Mouse (Mus musculus): Measurements from ENCODE around the gene Rnf43.

The Rnf43 gene

GRCm38 (mm10) chr11:87677756-87678155 lies 15.2 kb downstream of the Rnf43 start:
- DNase-seq (ENCODE audit: low read depth, low spot score), result peak; percentile 59

- no peak for DNase-seq (ENCODE audit: low read depth, low spot score)
Observed at GRCm38 (mm10) chr11:87678545-87678944, 16.0 kb downstream of the Rnf43 start.

- no peak for DNase-seq (ENCODE audit: low read depth, low spot score)
Observed at GRCm38 (mm10) chr11:87678976-87679375, 16.5 kb downstream of the Rnf43 start.

GRCm38 (mm10) chr11:87680786-87681185 lies 18.3 kb downstream of the Rnf43 start:
- DNase-seq (ENCODE audit: low read depth, low spot score), result no peak

- no peak for DNase-seq (ENCODE audit: low read depth, low spot score)
Observed at GRCm38 (mm10) chr11:87682096-87682495, 19.6 kb downstream of the Rnf43 start.

GRCm38 (mm10) chr11:87682838-87683571 lies 20.5 kb downstream of the Rnf43 start:
- DNase-seq (ENCODE audit: low read depth, low spot score), result no peak

- DNase-seq (ENCODE audit: low read depth, low spot score), result peak; percentile 15
Observed at GRCm38 (mm10) chr11:87686407-87686806, 23.9 kb downstream of the Rnf43 start.

- DNase-seq (ENCODE audit: low read depth, low spot score), result no peak
Observed at GRCm38 (mm10) chr11:87687246-87688225, 25.0 kb downstream of the Rnf43 start.

- DNase-seq (ENCODE audit: low read depth, low spot score), result no peak
Observed at GRCm38 (mm10) chr11:87688478-87689203, 26.1 kb downstream of the Rnf43 start.

- DNase-seq (ENCODE audit: low read depth, low spot score), result no peak
Observed at GRCm38 (mm10) chr11:87689402-87689808, 26.9 kb downstream of the Rnf43 start.

GRCm38 (mm10) chr11:87690054-87690740 lies 27.7 kb downstream of the Rnf43 start:
- DNase-seq (ENCODE audit: low read depth, low spot score), result peak; percentile 37

GRCm38 (mm10) chr11:87697131-87697682 lies 34.7 kb downstream of the Rnf43 start:
- DNase-seq (ENCODE audit: low read depth, low spot score), result no peak

GRCm38 (mm10) chr11:87698126-87698525 lies 35.6 kb downstream of the Rnf43 start:
- DNase-seq (ENCODE audit: low read depth, low spot score), result no peak

GRCm38 (mm10) chr11:87701108-87701507 lies 38.6 kb downstream of the Rnf43 start:
- no peak for DNase-seq (ENCODE audit: low read depth, low spot score)

- DNase-seq (ENCODE audit: low read depth, low spot score), result no peak
Observed at GRCm38 (mm10) chr11:87701877-87702620, 39.5 kb downstream of the Rnf43 start.

GRCm38 (mm10) chr11:87703654-87704053 lies 41.1 kb downstream of the Rnf43 start:
- DNase-seq (ENCODE audit: low read depth, low spot score), result no peak

GRCm38 (mm10) chr11:87704289-87704688 lies 41.8 kb downstream of the Rnf43 start:
- DNase-seq (ENCODE audit: low read depth, low spot score), result no peak

- peak; percentile 28 for DNase-seq (ENCODE audit: low read depth, low spot score)
Observed at GRCm38 (mm10) chr11:87707570-87707969, 45.0 kb downstream of the Rnf43 start.

- DNase-seq (ENCODE audit: low read depth, low spot score), result no peak
Observed at GRCm38 (mm10) chr11:87708979-87709378, 46.5 kb downstream of the Rnf43 start.

Data from ES-CJ7 (cell line).